Mouse (Mus musculus) c-Kit-positive CD71-negative TER-119-negative erythroid progenitor cells, embryonic 14.5 days (primary cell): ENCODE data around the gene Tuba3b.

Experiments used
- DNase-seq: peaks from one replicate; pipeline ENCODE4 v3.0.0-alpha.2; 2013; ENCODE audit warnings: low read depth

Tuba3b gene

DNA sequence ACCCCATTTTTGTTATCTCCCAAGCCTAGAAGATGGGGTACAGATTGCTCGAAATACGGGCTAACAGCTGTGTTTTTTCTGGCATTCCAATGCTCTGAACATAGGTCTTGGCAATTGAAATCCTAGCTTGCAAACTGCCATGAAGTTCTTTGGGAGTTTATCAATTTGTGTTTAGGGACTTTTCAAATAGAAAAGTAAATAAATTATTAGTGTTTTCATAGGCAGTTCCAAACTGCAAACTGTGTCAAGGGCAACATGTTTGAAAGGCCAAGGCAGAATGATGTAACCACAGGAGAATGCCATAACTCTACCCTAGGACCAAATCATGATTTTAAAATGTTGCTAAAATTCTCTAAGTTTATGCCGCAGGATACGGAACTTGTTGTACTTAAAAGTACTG lies 7.8 kb upstream of the Tuba3b start:
- no peak for DNase-seq

DNA sequence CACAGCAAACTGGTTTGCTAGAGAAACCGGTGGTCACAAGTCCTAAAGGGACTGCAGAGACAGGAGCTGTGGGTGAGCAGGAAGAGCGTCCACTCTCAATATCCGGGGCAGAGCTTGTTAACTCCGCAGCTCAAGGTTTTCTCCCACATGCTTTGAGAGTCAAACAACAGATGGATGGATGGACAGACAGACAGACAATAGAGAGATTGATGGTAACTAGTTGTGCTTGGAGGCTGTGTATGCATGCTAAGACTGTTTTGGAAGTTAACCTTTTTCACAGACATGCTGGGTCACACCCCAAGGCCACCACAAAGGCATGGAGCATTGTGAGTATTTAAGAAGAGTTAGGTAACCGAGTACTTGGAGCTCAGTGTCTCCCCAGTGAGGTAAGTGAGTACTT lies 6.9 kb upstream of the Tuba3b start:
- DNase-seq, result no peak

DNA sequence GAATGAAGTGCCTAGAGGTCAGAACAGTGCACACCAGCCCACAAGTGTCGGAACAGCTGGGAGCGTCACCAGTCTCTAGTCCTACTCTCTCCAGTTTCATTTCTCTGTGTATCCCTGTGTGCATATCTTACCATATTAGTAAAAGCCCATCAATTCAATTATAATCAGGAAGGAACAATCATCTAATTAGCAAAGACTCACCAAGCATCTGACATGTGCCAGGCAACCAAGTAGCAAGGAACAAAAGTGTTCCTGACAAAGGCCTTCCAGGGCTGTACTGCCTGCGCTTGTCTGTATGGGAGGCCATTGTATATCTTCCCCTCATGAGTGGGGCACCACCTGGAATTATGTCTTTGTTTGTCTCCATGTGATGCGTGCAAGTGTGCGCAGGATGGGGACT lies 4.7 kb upstream of the Tuba3b start:
- no peak for DNase-seq

DNA sequence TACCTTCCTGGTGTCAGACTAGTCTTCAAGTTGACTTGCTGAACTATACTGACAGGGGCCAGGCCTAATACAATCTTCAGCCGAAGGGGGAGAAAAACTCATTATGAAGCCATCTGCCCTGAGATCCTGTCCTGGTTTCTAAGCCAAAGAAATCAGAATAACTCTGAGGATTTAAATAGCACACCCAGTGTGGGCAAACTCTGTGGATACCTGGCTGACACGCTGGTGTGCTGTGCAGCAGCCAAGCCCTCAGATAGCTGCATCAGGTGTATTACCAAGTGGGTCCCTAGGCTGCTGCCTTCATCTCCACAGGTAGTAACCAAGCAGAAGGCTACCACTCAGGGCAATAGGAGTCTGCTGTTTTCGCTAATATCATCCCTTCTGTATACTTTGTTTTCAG lies 2.9 kb upstream of the Tuba3b start:
- no peak for DNase-seq

DNA sequence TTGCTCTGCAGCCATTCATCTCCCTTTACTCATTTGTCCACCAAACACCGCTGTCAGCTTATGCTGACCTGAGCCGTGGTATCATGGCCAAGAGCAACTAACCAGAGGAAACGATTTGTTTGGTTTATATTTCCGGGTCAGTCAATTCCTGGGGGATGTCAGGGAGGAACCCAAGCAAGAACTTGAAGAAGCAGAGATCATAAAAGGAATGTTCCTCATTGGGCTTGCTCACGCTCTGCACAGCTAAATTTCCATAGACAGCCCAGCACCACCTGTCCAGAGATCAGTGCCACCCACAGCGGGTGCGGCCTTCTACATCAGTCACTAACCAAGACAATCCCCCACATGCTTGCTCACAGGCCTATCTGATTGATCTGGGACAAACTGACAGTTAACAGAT lies 1.3 kb upstream of the Tuba3b start, which contains the start of gene Lmntd1:
Gene Lmntd1 (minus strand): TSS at position 101 of the 400 bp plus-strand sequence.
- DNase-seq, result no peak

DNA sequence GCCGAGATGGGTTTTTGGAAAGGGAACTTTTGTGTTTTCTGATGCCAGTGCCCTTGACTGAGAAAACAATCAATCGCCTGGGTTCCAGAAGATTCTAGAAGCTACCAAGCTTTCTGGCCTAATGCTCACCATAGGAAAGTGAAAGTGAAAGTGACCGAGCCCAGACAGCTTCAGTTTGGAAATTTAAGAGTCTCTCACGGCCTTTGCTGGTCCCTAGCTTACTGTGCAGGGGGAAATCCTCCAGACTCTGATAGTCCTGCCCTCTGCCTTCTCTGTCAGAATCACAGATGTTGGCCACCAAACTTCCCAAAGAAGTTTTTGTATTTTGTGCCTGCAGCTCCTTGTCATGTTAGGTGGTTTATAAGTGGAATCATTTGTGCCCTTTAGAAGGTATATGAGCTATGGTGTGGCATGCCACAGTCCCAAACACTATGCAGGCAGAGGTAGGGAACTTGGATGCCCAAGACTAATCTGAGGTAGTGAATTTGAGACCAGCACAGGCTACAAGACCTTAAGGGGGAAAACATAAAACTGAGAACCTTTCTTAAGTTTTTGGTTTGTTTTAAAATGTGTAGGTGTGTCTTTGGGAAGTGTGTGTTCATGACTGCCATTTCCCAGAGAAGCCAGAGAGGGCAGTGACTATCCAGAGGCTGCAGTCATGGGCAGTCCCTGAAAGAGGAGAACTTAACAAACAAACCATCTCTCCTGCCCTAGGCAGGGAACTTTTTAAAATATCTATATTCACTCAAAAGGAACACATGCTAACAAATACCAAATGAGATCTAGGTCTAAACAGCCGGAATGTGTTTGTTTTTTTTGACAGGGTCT lies 1.1 kb downstream of the Tuba3b start:
- DNase-seq, result peak; percentile 13

DNA sequence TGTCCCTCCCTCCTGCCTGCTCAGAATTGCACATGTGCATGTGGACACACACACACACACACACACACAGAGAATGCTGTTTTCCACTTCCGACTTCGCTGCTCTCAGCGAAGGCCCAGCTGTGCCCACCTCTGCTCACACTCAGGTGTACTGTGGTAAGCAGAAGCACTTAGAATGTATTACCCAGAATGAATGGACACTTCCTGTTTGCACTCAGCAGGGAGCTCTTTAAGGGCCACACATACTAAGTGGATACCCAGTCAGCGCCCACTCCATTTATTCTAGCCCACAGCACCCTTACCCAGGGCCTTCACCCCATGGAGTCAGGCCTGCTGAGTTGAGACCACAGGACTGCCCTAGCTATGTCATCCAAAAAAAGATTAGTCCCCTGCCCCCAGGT lies 7.6 kb downstream of the Tuba3b start:
- no peak for DNase-seq

DNA sequence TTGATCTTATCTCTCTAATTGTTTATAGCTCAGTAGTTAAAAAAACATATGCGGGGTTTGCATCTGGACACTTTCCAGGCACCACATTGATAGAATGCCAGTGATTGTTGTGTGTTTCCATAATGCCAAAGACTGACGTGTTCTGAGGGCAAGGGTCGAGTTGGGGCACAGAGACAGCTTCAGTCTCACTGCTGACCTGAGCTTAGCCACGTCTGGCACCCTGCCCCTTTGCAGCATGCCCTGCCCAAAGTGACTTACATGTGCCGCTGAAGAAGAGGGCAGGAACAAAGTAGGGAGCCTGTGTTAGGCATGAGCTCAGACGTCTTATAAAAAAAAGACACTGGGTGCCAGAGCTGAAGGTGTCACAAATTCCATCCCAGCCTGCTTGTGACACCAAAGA lies 14.7 kb downstream of the Tuba3b start:
- DNase-seq, result no peak

DNA sequence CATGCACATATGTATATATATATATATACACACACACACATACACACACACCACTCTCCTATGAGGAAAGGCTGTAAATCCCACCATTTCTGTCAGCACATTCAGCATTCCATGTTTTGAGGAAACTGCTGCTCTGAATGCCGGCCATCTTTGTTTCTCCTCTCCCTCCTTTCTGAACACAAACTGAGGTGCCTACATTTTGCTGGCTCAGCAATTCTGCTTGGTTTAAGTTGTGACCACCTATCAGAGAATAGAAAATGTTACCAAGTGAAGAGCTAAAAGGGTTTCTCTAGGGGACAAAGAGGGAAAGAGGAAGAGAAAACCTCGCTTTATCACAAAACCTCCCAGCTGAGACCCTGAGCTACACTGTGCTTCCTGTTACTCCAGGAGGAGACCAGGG lies 18.9 kb downstream of the Tuba3b start:
- DNase-seq, result no peak

DNA sequence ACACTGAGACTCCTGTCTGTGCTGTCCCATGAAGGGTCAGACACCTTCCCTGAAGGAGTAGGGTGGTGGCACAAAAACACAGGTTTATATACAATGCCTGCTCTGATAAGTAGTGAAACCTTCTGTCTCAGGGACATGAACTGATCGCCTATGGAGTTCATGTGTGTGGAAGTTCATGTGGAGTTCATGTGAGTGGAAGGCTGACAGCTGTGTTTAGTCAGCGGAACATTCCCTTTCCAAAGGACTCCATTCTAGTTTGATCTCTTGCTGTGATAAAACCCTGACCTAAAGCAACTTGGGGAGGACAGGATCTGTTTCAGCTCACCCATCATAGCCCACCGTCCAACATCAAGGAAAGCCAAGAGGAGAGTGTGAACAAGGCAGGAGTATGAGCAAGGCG lies 21.1 kb downstream of the Tuba3b start:
- no peak for DNase-seq

DNA sequence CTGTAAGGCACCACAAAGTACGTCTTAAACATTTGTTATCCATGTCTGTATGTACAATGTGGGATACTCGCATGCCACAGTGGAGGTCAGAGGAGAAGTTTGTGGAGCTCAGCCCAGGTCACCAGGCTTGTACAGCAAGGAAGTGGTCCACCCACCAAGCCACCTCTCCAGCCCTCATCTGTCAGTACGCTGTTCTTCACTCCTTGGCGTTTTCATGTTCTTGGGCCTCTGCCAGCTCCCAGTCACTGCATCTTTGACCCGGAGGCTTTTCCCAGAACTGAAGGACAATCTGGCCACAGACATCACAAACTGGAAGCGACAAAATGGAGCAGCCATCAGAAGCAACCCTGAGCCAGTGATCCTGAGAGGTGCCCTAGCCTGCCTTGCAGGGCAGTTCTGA lies 22.7 kb downstream of the Tuba3b start:
- no peak for DNase-seq

DNA sequence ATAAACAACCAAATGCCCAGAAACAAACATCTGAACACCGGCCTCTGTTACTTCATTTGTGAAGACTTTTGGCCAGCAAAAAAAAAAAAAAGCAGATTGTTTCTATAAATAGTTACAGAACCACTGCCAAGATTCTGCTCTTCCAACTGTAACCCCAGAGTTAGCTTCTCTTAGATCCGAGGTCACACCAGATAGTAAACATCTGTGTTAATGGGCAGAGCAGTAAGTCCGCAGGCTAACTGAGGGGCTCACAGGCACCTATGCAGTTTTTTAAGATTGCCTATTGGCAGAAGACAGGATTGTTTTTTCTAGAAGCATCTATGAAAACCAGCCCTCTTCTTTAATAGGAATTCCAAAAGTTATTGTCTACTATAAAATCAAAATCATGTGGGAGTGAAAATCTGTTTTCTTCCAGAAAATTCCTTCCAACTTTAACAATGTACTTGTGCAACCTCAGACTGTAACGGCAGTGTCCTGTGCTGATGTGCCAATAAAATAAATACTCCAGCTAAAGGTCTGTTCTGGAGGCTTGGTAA lies 25.5 kb downstream of the Tuba3b start:
- no peak for DNase-seq

DNA sequence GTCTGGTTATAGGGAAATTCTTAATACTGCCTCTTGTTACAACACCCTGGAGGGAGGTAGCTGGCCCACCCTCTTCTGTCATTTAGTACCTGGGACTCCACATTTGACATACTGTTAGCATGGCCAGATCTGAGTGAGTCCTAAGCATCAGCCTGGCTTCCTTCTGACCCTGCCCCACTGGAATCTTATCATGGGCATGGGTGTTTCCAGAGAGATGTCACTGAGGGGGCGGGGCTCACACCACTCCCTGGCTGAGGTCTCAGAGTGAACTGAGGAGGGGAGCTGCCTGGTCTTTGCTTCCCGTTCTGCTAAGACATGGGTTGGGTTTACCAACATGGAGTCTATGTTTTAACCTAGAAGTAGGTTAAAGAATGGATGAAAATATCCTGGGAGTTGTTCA lies 36.4 kb downstream of the Tuba3b start:
- no peak for DNase-seq

DNA sequence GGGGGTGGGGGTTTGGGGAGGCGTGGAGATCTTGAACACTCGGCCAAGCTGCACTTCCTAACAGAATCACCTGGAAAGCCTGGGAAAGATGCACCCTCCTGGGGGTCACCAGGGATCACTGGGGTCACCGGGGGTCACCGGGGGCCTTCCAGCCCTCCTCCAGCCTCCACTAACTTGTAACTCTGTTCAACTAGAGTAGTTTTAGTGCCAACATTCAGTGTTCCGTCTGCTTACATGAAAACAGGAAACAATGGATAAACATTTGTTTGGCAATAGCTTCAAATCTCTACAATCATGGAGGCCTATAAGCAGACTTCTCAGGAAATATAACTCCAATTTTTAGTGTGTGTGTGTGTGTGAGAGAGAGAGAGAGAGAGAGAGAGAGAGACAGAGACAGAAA lies 37.4 kb downstream of the Tuba3b start:
- no peak for DNase-seq

DNA sequence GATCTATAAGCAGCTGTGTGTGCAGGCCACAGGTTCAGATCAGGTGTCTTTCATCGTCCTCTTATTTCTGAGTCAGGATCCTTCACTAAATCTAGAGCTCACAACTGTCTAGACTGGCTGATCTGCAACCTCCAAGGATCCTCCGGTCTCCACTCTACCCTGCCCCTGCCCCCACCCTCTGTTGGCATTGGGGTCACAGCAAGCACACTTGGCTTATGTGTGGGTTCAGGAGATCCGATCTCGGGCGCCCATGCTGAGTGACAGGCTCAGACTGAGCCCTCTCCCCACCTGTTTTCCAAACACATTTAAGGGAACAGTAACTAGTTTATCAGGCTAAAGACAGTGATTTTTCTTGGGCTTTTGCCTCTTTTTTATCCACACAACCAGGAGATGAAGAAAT lies 38.1 kb downstream of the Tuba3b start:
- no peak for DNase-seq

DNA sequence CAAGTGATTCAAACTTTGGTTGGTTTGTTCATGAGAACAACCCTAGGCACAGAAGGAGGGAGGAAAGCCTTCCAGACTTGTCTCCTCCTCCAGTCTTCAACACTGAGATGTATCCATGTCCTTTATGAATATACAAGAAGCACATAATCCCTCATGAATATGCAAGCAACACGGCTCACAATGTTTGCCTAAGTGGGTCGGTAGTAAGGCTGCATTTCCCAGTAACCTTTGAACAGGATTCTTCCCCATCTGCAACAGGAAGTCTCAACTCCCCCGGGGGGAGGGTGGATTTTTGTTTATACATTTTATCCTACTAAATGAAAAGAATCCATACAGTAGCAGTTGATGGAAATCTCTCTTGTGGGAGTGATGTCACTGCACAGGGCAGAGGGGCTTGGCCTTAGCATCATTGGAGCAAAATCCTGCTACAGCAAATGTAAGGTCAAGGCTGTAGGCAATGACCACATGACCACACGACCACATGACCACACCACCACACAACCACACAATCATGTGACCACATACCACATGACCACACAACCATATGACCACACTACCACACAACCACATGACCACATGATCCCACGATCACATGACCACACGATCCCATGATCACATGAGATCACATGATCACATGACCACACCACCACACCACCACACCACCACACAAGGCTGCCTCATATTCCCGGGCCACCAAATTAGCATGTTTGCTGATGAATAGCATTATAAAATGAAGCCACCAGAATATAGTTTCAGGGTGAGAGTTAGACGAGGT lies 38.7 kb downstream of the Tuba3b start:
- DNase-seq, result no peak

DNA sequence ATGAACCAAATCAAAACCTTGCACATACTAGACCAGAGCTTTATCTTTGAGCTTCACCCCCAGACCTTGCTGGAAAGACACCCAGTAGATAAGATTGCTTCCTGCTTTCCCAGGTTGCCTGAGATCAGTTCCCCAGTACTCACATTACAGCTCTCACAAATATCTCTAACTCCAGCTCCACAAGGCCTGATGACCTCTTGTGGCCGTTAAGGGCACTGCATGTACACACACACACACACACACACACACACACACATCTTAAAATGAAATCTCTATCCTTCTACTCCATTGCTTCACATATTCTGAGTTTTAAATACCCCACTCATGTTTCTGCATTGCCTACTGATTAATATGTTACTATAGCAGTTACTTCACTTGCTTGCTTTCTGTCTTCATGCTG lies 40.1 kb downstream of the Tuba3b start:
- DNase-seq, result no peak

DNA sequence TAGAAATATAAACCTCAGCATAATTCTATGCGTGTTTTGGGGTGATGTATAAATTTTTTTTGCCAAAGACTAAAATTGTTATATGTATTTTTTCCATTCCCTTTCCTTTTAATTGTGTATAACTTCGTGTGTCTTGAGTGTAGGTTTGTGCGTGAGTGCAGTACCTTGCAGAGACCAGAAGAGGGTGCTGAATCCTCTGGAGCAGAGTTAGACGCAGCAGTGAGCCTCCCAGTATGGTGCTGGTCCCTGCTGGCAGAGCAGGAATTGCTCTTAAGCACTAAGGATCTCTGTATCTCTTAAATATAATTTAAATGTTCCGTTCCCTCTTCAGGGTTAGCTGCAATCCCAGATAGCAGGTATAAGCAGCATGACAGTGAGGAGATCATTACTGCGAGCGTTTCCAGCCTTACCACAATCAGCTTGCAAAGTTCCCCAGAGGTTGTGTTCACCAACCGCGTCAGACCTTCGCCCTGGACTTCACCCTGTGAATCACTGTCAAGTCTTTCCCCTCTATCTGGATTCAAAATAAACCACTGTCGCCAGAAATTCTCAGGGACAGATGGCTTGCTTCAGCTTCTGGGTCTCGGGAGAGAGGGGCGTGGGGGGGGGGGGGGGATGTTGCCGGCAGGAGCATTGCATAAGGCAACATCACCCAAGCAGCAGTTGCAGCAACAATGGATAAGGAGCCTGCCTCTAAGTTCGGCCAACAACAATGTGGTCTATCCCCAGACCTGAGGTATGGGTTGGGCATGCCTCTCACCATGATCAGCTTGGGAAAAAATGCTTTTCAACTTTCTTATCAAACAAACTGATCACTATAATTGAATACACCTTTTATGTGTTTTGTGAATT lies 41.4 kb downstream of the Tuba3b start:
- no peak for DNase-seq

DNA sequence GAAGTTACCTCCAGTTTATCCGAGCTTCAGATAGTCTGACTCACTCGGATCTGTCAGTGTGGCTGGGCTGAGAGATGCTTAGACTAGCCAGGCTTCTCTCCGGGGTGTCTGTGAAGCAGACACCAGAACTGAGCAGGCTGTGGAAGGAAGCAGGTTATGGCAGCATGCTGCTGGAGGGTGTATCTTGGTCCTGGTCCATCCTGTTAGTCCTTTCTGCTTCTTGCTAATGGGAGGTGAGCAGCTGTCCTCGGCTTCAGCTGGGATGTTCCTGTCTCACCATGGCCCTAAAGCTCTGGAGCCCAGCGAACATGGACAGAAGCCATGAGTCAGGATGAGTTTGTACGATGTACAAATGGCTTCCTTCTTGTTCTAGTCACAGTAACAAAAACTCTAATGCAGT lies 43.6 kb downstream of the Tuba3b start:
- DNase-seq, result no peak

DNA sequence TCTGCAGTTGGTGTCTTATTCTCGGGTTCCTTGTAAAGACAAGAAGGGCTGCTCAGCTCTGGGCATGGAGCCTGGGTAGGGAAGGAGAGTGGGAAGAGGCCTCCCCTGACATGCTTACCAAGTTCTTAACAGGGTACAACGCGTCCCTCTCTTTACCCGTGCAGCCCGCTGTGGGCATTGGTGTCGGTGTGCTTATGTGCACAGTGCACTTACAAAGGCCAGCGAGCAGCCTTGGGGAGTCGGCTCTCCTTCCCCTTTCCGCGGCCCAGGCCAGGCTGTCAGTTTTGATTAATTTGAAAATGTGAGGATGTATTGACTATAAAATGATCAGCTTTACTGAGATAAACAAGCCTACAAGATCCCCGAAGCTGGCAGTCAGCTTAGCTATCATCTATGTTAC lies 45.4 kb downstream of the Tuba3b start:
- no peak for DNase-seq

DNA sequence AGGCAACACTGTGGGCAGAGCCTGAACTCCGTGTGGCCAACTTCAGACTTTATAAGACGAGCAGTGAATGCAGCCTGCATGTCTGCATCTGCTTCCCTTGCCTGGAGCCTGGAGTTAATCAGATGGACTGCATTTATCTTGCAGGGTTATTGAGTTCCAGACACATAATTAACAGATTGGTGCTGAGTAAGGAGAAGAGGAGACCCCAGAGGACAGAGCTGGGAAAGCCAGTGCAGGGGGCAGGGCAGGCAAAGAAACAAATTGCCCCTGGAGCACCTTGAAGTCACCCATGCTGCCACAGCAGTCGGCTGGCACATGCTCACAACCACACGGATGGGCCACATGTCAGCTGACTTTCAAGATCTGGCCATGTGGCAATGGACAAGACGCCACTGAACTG lies 48.7 kb downstream of the Tuba3b start:
- no peak for DNase-seq

DNA sequence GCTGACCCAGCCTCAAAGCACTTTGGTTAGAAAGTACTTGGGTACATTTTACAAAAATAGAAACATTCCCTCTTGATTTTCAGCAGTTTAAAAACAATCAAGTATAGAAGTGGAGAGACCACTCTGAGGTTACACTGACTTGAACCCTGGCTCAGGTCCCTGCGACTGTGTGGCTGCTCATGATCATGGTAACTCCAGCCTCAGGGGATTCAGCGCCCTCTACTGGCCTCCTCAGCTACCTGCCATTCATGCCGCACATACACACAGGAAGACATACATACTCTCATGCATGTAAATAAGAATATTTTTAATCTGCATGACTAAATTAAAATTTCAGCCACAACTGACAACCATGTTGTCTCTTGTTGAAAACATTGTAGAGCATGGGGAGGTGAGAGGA lies 50.2 kb downstream of the Tuba3b start:
- no peak for DNase-seq
